Mouse (Mus musculus) layer of hippocampus, adult 2 months (tissue): ENCODE measurements around the gene Sae1. TPM values are rescaled to one million over a fixed set of nuclear protein-coding genes. Genes with fewer than 3 reads are reported as not detected.

ENCODE experiments used
- DNase-seq, 2 experiments: peaks; one replicate each; pipeline ENCODE4 v3.0.0; 2022; ENCODE audit warnings: low spot score in 2 of 2
- H3K27ac ChIP-seq: fragments of 200-600 bp; 2 replicates; pipeline ENCODE4 v1.8.1; 2022
- H3K4me3 ChIP-seq: fragments of 200-600 bp; 2 replicates; pipeline ENCODE4 v1.8.1; 2022; ENCODE audit warnings: mild to moderate bottlenecking
- CTCF ChIP-seq: fragments of 200-600 bp; conservative IDR thresholded peaks from 2 replicates; pipeline ENCODE4 v1.8.1; 2022; ENCODE audit warnings: antibody characterized with exemption, mild to moderate bottlenecking, moderate library complexity
- total RNA-seq, 2 experiments: library from RNA; stranded (reverse); gene quantifications; 2 replicates each; pipeline ENCODE4 v1.2.3; 2021

Sae1 gene
- total RNA-seq, 2 experiments from 2014 or later: 89.8 to 90.7 TPM

- DNase-seq: no peak
- TF ChIP-seq CTCF: no peak
These were observed 67.1 kb downstream of the Sae1 start for GRCm38 (mm10) chr7:16320479-16320878.

DNA sequence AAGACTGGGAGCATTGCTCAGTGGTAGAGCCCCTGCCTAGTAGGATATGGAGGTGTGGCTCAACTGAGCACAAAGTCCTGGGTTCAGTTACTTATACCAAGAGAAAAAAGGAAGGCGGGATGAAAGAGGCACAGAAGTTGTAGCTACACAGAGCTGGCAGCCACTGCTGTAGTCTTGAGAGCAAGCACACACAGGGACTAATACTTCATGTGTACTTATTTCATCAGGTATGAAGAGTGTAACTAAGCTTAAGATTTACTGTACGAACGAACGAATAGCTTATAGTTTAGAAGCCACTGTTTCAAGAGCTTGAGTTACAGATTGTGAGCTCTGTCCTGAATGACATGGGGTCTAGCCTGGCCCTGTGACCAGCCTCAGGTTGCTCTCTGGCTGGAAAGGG is 68.4 kb downstream of the Sae1 start:
- Histone ChIP-seq H3K27ac (no peak overlapping the region), H3K4me3 (no peak overlapping the region)
- no peak for TF ChIP-seq CTCF
- DNase-seq: no peak

More at GRCm38 (mm10) chr7:16320479-16320878, 67.1 kb downstream of the Sae1 start:
- no peak overlapping the region for H3K4me3 ChIP-seq
- H3K27ac ChIP-seq: no peak overlapping the region

DNA sequence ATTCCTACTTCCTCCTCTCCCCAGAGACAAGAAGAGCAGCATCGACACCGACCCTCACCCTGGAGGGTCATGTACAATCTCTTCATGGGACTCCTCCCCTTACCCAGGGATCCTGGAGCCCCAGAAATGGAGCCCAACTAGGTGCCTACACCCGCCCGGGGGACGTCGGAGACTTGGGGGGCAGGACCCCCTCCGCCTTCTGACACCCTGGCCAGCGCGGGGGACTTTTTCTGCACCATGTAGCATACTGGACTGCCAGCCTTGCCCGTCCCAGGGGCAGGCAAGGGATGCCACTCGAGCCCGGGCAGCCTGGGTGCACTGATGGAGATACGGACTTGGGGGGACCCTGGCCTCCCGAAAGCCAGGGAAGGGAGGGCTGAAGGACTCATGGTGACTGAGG is 70.5 kb downstream of the Sae1 start:
- no peak overlapping the region for H3K4me3 ChIP-seq
- TF ChIP-seq CTCF: no peak
- DNase-seq: no peak
- H3K27ac ChIP-seq: no peak overlapping the region

- TF ChIP-seq CTCF: no peak
- DNase-seq: no peak
These were observed 72.3 kb downstream of the Sae1 start for GRCm38 (mm10) chr7:16315222-16315759.

GRCm38 (mm10) chr7:16314221-16314775 is 73.3 kb downstream of the Sae1 start:
- H3K4me3 ChIP-seq: peak overlapping the region; percentile 70
- peak overlapping the region; percentile 100 for H3K27ac ChIP-seq
- TF ChIP-seq CTCF: peak; percentile 25; the same call in 1 of the 2 replicates
- DNase-seq: no peak

More at GRCm38 (mm10) chr7:16315222-16315759, 72.3 kb downstream of the Sae1 start:
- H3K27ac ChIP-seq: no peak overlapping the region
- H3K4me3 ChIP-seq: no peak overlapping the region

DNA sequence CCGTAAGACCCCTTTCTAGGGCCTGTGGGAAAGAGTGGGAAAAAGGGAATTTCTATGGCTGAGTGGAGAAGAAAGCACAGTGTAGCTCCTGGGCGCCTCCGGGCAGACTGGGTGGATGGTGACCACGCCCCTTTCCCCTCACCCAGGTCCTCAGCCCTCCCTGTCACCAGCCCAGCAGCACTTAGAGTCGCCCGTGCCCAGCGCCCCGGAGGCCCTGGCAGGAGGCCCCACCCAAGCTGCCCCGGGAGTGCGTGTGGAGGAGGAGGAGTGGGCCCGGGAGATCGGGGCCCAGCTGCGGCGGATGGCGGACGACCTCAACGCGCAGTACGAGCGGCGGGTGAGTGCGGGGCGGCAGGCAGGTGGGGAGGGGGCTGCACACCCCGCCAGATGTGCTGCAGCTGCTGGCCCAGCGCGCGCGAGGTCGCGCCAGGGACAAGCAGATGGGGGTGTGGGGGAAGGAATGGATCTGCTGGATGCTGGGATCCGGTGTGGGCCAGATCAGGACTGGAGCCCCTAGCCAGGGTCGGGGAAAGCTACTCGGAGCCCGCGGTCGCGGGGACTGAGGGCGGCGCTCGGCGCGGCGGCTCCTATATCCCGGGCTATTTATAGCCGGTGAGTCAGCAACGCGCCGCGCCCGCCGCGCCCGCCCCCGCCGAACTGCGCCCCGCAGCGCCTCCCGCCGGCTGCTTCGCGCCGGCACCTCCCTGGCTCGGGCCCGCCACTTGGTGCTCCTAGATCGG is 74.0 kb downstream of the Sae1 start:
- TF ChIP-seq CTCF: peak; percentile 62
- Histone ChIP-seq H3K27ac (peak overlapping the region; percentile 100), H3K4me3 (peak overlapping the region; percentile 70)
- DNase-seq: peak; percentile 51 to 76

DNA sequence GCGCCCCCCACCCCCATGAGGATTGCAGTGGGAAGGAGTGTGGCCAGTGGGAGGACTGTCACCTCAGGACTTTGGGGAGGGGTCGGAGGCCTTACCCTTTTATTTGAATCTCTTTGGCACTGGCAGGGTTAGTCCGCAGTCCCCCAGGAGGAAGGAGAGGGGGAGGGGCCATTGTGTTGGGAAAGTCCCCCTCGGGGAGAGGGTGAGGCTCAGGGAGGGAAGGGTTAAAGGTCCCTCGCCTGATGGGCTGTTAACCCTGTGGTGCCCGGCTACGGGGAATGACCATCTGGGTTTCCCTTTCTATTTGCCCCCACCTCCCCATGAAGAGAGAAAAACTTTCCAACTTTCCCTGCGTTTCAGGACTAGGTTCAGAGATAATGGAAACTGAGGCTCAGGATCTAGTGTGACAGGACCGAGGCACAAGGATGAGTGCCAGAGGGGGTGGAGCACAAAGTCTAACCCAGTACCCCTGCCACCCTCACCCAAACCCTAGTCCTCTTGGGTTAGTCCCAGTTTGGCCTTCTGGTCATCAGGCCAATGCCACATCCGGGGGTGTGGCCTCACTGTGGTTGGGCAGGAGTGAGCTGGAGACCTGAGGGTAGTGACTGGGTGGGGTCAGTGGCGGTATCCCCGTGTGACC is 74.8 kb downstream of the Sae1 start:
- peak overlapping the region; percentile 100 for H3K27ac ChIP-seq

GRCm38 (mm10) chr7:16312011-16312671 is 75.5 kb downstream of the Sae1 start:
- H3K27ac ChIP-seq: peak overlapping the region; percentile 100
- peak overlapping the region; percentile 70 for H3K4me3 ChIP-seq
- DNase-seq: peak in 1 of 2 experiments; percentile 25
- TF ChIP-seq CTCF: no peak

More for the DNA sequence above, 74.8 kb downstream of the Sae1 start:
- TF ChIP-seq CTCF: no peak
- H3K4me3 ChIP-seq: peak overlapping the region; percentile 70
- no peak for DNase-seq

GRCm38 (mm10) chr7:16311453-16312004 is 76.1 kb downstream of the Sae1 start:
- Histone ChIP-seq H3K4me3 (peak overlapping the region; percentile 70), H3K27ac (peak overlapping the region; percentile 100)
- TF ChIP-seq CTCF: no peak
- no peak for DNase-seq

- TF ChIP-seq CTCF: no peak
- Histone ChIP-seq H3K27ac (peak overlapping the region; percentile 85), H3K4me3 (peak overlapping the region; percentile 70)
- peak in 1 of 2 experiments; percentile 62 for DNase-seq
These were observed 76.8 kb downstream of the Sae1 start for GRCm38 (mm10) chr7:16310521-16311452.

GRCm38 (mm10) chr7:16310020-16310520 is 77.5 kb downstream of the Sae1 start:
- peak overlapping the region; percentile 70 for H3K4me3 ChIP-seq
- peak; percentile 66 to 84 for DNase-seq
- TF ChIP-seq CTCF: peak; percentile 82
- peak overlapping the region; percentile 85 for H3K27ac ChIP-seq
